Mouse (Mus musculus): Measurements from ENCODE around the gene Hba-x. TPM values are rescaled to one million over a fixed set of nuclear protein-coding genes. Genes with fewer than 3 reads are reported as not detected.

Gene Hba-x
- total RNA-seq, 2 experiments from 2014 or later, result not detected

Other genes with a start within 250 kb of the Hba-x start
- gene Il9r, start 76.1 kb upstream of the Hba-x start, total RNA-seq (2021), result under 1 TPM; 0.07 to 0.46 TPM
- 10 to 100 TPM; 11.1 to 12.3 TPM for gene Snrnp25, start 71.0 kb upstream of the Hba-x start, total RNA-seq (2021)
- 10 to 100 TPM; 19.2 to 19.3 TPM for gene Rhbdf1, start 54.1 kb upstream of the Hba-x start, total RNA-seq (2021)
- gene Mpg, start 49.9 kb upstream of the Hba-x start, total RNA-seq (2021), result 1 to 10 TPM; 5.6 TPM
- 10 to 100 TPM; 22.6 to 28.5 TPM for gene Nprl3, start 8.7 kb upstream of the Hba-x start, total RNA-seq (2021)
- gene Hba-a1, start 7.1 kb downstream of the Hba-x start, total RNA-seq (2021), result 1,000 to 10,000 TPM; 7,280 to 8,683 TPM
- gene Hbq1b, start 10.6 kb downstream of the Hba-x start, total RNA-seq (2021), result 1 to 10 TPM in 1 of 2 experiments, not detected in 1; 1.4 TPM
- gene Hba-a2, start 20.1 kb downstream of the Hba-x start, total RNA-seq (2021), result 1,000 to 10,000 TPM; 8,094 to 8,438 TPM
- 1 to 10 TPM in 1 of 2 experiments, under 1 TPM in 1; 0.87 to 1.2 TPM for gene Hbq1a, start 23.7 kb downstream of the Hba-x start, total RNA-seq (2021)
- gene Sh3pxd2b, start 71.4 kb downstream of the Hba-x start, total RNA-seq (2021), result 1 to 10 TPM; 5.9 to 6.1 TPM
- 1 to 10 TPM; 3.4 to 4.2 TPM for gene Ubtd2, start 179.0 kb downstream of the Hba-x start, total RNA-seq (2021)

All from heart, adult 18-20 months (tissue).